ENCODE assay signal across 9 mouse cellular contexts in the genomic region with DNA sequence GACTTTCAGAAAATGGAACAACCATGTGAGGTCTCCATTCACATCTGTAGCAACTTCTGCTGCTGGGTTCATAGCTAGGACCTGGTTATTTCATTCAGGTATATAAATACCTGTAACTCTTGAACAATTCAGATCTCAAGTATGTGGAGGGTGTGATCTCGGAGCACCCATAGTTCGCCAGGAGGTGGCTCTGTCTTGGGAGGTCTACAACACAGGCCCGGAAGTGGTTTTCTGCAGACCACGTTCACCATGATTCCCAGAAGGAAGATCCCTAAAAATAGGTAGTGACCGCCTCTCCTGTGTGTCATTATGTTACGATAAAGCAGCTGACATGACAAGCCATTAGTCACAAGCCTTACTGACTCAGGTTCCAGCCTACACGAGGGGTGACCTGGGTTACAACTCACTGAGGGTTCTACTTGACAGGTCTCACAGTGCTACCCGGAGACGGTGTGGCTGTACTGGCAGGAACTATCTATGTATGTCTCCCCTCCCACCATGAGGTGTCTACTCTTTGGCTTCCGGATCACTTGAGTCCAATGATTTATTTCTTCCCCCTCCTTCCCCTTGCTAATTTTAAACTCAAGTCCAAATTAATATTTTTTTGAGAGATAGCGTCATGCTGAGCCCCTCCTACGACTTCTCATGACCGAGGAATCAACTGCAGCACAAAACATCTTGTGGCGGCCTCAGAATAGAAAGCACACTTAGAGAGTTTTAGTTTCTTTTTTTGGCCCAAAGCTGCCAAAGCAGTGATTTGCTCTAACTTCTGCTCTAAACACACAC. TPM values are rescaled to one million over a fixed set of nuclear protein-coding genes. Genes with fewer than 3 reads are reported as not detected.
DNase-seq lines count a peak whose midpoint lies in the region; ATAC-seq and TF ChIP-seq lines count a peak whose summit lies in the region.
"Had no signal": no experiment of that assay in that cellular context is flagged by ENCODE, and none has a peak within 500 bp of the region (broad histone marks: within the 10 kb centered on the region; RNA-seq: fewer than 3 reads in every experiment).

No protein-coding gene starts in this region.

- H3K4me2 ChIP-seq in kidney, embryonic 14.5 days (replicated peaks; ENCODE audit: low read depth, low read length): no peak overlapping the region
- peak overlapping the region; percentile 75 for H3K4me2 ChIP-seq in myocyte (ENCODE audit: low read depth)
- H3K4me2 ChIP-seq in forebrain, embryonic 16.5 days (ENCODE audit: low read length): no peak overlapping the region

- no peak overlapping the region for H3ac ChIP-seq in myocyte (ENCODE audit: control insufficient read depth, insufficient read length)

- H3K4me1 ChIP-seq in kidney, embryonic 14.5 days (ENCODE audit: control insufficient read depth, insufficient read depth, low read length): peaks cover 6% of the 10 kb centered on the region; the same call in 1 of the 2 replicates
- no peaks in the 10 kb centered on the region for H3K4me1 ChIP-seq in forebrain, embryonic 16.5 days (replicated peaks; ENCODE audit: control insufficient read depth, insufficient read depth, low read length)
- H3K4me1 ChIP-seq in limb, embryonic 10.5 days: peaks cover 14% of the 10 kb centered on the region
- H3K4me1 ChIP-seq in embryonic facial prominence, embryonic 10.5 days: peaks cover 8% of the 10 kb centered on the region; the same call in 1 of the 2 replicates

- TF ChIP-seq POLR2A in myocyte (IDR thresholded peaks at IDR 0.05; ENCODE audit: insufficient read length, low read depth): peak; percentile 30

- H3K4me3 ChIP-seq in kidney, embryonic 14.5 days (ENCODE audit: low read length): no peak overlapping the region
- no peak overlapping the region for H3K4me3 ChIP-seq in myocyte
- H3K4me3 ChIP-seq in forebrain, embryonic 16.5 days (replicated peaks; ENCODE audit: low read length): no peak overlapping the region
- no peak overlapping the region for H3K4me3 ChIP-seq in limb, embryonic 10.5 days
- H3K4me3 ChIP-seq in embryonic facial prominence, embryonic 10.5 days: no peak overlapping the region

- peak; percentile 47 for DNase-seq in kidney, adult 11 months
- DNase-seq in NIH3T3 (ENCODE audit: low read depth): peak; percentile 34
- DNase-seq in heart, postnatal 10 days: peak; percentile 35 to 36
- DNase-seq in limb, embryonic 10.5 days (ENCODE audit: low spot score): no peak
- DNase-seq in embryonic facial prominence, embryonic 10.5 days (ENCODE audit: low spot score): no peak

- intact Hi-C loops in heart, postnatal 10 days (cut with DNase I): no loop called here

- no peaks in the 10 kb centered on the region for H3K9me3 ChIP-seq in kidney, embryonic 14.5 days (ENCODE audit: control insufficient read depth, low read length)
- H3K9me3 ChIP-seq in forebrain, embryonic 16.5 days (ENCODE audit: control insufficient read depth, low read length): no peaks in the 10 kb centered on the region
- no peaks in the 10 kb centered on the region for H3K9me3 ChIP-seq in limb, embryonic 10.5 days (replicated peaks)
- H3K9me3 ChIP-seq in embryonic facial prominence, embryonic 10.5 days: no peaks in the 10 kb centered on the region
- H3K9me3 ChIP-seq: G1E had no signal

- ATAC-seq in kidney, embryonic 14.5 days (ENCODE audit: low FRiP score, low TSS enrichment): no peak
- no peak for ATAC-seq in forebrain, embryonic 16.5 days

- no peaks in the 10 kb centered on the region for H3K27me3 ChIP-seq in kidney, embryonic 14.5 days (ENCODE audit: control insufficient read depth, insufficient read depth, low read length)
- H3K27me3 ChIP-seq in myocyte (ENCODE audit: control insufficient read depth, insufficient read depth, insufficient read length): no peaks in the 10 kb centered on the region
- no peaks in the 10 kb centered on the region for H3K27me3 ChIP-seq in forebrain, embryonic 16.5 days (replicated peaks; ENCODE audit: control insufficient read depth, insufficient read depth, low read length)
- H3K27me3 ChIP-seq in limb, embryonic 10.5 days (ENCODE audit: low read depth, poor library complexity, severe bottlenecking): no peaks in the 10 kb centered on the region
- H3K27me3 ChIP-seq in embryonic facial prominence, embryonic 10.5 days (replicated peaks; ENCODE audit: low read depth, poor library complexity, severe bottlenecking): no peaks in the 10 kb centered on the region

- H3K36me3 ChIP-seq in kidney, embryonic 14.5 days (ENCODE audit: control insufficient read depth, insufficient read depth, low read length): peaks cover 8% of the 10 kb centered on the region; the same call in 1 of the 2 replicates
- H3K36me3 ChIP-seq in myocyte (ENCODE audit: control insufficient read depth, insufficient read depth): no peaks in the 10 kb centered on the region
- H3K36me3 ChIP-seq in forebrain, embryonic 16.5 days (ENCODE audit: control insufficient read depth, insufficient read depth): no peaks in the 10 kb centered on the region
- peaks cover 53% of the 10 kb centered on the region for H3K36me3 ChIP-seq in limb, embryonic 10.5 days
- H3K36me3 ChIP-seq in embryonic facial prominence, embryonic 10.5 days (replicated peaks): peaks cover 48% of the 10 kb centered on the region
- H3K36me3 ChIP-seq: G1E had no signal

- H3K9ac ChIP-seq in kidney, embryonic 14.5 days (ENCODE audit: low read depth, low read length): no peak overlapping the region
- no peak overlapping the region for H3K9ac ChIP-seq in forebrain, embryonic 16.5 days (replicated peaks; ENCODE audit: low read depth, low read length)

- H3K27ac ChIP-seq in kidney, embryonic 14.5 days (ENCODE audit: low read depth, low read length): no peak overlapping the region; the same call in 1 of the 2 replicates
- no peak overlapping the region for H3K27ac ChIP-seq in forebrain, embryonic 16.5 days (ENCODE audit: low read length)
- no peak overlapping the region for H3K27ac ChIP-seq in limb, embryonic 10.5 days
- H3K27ac ChIP-seq in embryonic facial prominence, embryonic 10.5 days (replicated peaks): no peak overlapping the region

- H3K79me2 ChIP-seq in myocyte (ENCODE audit: control insufficient read depth, insufficient read depth): peaks cover 56% of the 10 kb centered on the region

- 66% methylated on average over 14 of the region's 14 CpGs for WGBS in kidney, embryonic 14.5 days
- 93% methylated on average over 14 of the region's 14 CpGs for WGBS in forebrain, embryonic 16.5 days
- 92% methylated on average over 14 of the region's 14 CpGs for WGBS in limb, embryonic 10.5 days
- WGBS in embryonic facial prominence, embryonic 10.5 days: 94% methylated on average over 14 of the region's 14 CpGs

TF ChIP-seq in myocyte, 11 proteins besides CTCF, POLR2A, EP300 and RAD21:
- TF ChIP-seq TCF12 (IDR thresholded peaks at IDR 0.05; ENCODE audit: insufficient read depth, poor library complexity, severe bottlenecking): no peak
- TF ChIP-seq REST (IDR thresholded peaks at IDR 0.05; ENCODE audit: insufficient read depth, insufficient read length): no peak
- peak; percentile 13 for TF ChIP-seq POLR2AphosphoS2 (IDR thresholded peaks at IDR 0.05; ENCODE audit: insufficient read length, low read depth)
- TF ChIP-seq MYOD1 (IDR thresholded peaks at IDR 0.05; ENCODE audit: control insufficient read depth in 1 of 3, insufficient read length in 2 of 3, low read depth in 2 of 3): peak in 2 of 3 experiments; percentile 17 to 68
- peak in 2 of 3 experiments; percentile 34 to 44 for TF ChIP-seq MYOG (IDR thresholded peaks at IDR 0.05; ENCODE audit: control insufficient read depth in 1 of 3, insufficient read depth in 1 of 3, insufficient read length in 2 of 3, low read depth in 2 of 3)
- TF ChIP-seq USF1 (IDR thresholded peaks at IDR 0.05; ENCODE audit: low read depth): no peak
- TF ChIP-seq E2F4 (IDR thresholded peaks at IDR 0.05; ENCODE audit: insufficient read depth): no peak
TF ChIP-seq in myocyte: peak in this region for 3.

RNA-seq across cellular contexts. Expression of gene Igf2bp2, which starts 44.2 kb away (rescaled TPM):
- 72.6 and 135 TPM in 2 replicates for polyA plus RNA-seq in kidney, embryonic 14.5 days (2014; fragmentation: Nextera tagmentation; extraction: Ambion mirVana)
- total RNA-seq in heart, postnatal 10 days (2021): 10 to 100 TPM; 11.6 to 20.0 TPM
- polyA plus RNA-seq in myocyte (2012; fragmentation: generic; extraction: Trizol): 12.2 TPM
- 22.7 and 23.2 TPM in 2 replicates for polyA plus RNA-seq in forebrain, embryonic 16.5 days (2015; fragmentation: Nextera tagmentation; extraction: Ambion mirVana)
- 203 and 204 TPM in 2 replicates for polyA plus RNA-seq in limb, embryonic 10.5 days (2016; fragmentation: Nextera tagmentation; extraction: Ambion mirVana)
- polyA plus RNA-seq in embryonic facial prominence, embryonic 10.5 days (2016; fragmentation: Nextera tagmentation; extraction: Ambion mirVana): 174 and 198 TPM in 2 replicates

Comparison
In these comparisons a context has a peak if more than half of its experiments do, and no peak if none do; other contexts are left out.
1. DNase-seq: peak in kidney, adult 11 months (single experiment), NIH3T3 (single experiment) and heart, postnatal 10 days (2 of 2); none in limb, embryonic 10.5 days (single experiment) and embryonic facial prominence, embryonic 10.5 days (single experiment).